Mouse (Mus musculus) left cerebral cortex, adult 18-20 months (tissue): ENCODE data around the gene Gm5244. TPM values are rescaled to one million over a fixed set of nuclear protein-coding genes. Genes with fewer than 3 reads are reported as not detected.

Experiments
- DNase-seq, 2 experiments: peaks; one replicate each; pipeline ENCODE4 v3.0.0; 2021 to 2022; ENCODE audit warnings: low spot score in 2 of 2, mixed read lengths in 1 of 2
- long read RNA-seq, 2 experiments: library from polyadenylated mRNA; stranded (forward); transcript quantifications; one replicate each; pipeline ENCODE4 v2.0.0; 2021
- total RNA-seq, 2 experiments: library from RNA; stranded (reverse); gene quantifications; 2 replicates each; pipeline ENCODE4 v1.2.3; 2021

Gene Gm5244
- total RNA-seq: not detected
- long read RNA-seq, experiment 1: 0 reads
- long read RNA-seq, experiment 2: 0 reads

DNA sequence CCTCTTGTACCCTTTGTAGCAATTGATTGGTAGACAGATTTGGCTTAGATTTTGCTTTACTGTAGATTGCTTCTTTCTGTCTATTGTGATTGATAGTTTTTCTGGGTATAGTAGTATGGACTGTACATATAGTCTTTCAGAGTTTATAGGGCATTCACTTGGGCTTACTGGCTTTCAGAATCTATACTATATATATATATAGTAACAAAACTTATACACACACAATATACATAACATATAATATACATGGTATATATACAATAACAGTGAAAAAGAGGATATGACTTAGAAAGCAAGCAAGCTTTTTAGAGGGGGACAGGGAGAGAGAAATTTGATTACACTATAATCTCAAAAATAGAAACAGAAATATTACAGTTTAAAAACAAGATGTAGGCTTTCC lies at the start of gene Gm5244:
Gene Gm5244, plus strand, starts transcription at position 301 of the 400 bp plus-strand sequence.
- no peak for DNase-seq

GRCm38 (mm10) chr19:12797071-12797470 lies 49.4 kb upstream of the Gm5244 start:
- no peak for DNase-seq

GRCm38 (mm10) chr19:12798404-12798803 lies 48.1 kb upstream of the Gm5244 start:
- DNase-seq: no peak

- DNase-seq: no peak
These were observed 47.4 kb upstream of the Gm5244 start for GRCm38 (mm10) chr19:12799081-12799480.

DNA sequence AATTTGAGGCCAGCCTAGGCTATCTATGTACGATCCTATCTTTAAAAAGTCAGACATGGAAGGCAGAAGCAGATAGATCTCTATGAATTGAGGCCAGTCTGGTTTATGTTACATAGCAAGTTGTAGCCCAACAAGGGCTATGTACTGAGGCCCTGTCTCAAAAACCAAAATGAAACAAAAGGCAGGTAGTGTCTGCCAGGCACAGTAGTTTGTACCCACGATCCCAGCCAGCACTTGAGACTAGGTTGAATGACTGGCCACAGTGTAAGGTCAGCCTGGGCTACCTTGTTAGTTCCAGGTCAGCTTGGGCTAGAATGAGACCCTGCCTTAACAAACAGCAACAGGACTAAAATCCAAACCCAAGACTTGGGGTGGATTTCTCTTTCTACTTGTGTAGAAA lies 45.9 kb upstream of the Gm5244 start:
- no peak for DNase-seq

DNA sequence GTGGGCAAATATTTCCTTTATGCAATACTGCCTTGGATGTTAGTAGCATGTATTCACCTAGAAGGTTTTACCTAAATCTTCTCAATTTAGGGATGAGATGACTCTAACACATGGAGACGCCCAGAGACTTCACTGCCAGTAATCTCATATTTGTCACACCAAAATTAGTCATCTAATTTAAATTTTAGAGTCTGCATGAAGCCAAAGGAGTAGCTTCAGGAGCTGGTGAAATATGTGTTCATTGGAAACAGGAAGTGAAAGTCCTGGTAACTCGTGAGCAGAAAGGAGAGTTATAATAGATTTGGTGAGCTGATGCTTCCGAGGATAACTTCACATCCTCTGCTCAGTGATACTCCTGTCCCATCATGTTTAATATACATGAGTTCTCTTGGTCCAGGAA lies 45.4 kb upstream of the Gm5244 start:
- DNase-seq: no peak

DNA sequence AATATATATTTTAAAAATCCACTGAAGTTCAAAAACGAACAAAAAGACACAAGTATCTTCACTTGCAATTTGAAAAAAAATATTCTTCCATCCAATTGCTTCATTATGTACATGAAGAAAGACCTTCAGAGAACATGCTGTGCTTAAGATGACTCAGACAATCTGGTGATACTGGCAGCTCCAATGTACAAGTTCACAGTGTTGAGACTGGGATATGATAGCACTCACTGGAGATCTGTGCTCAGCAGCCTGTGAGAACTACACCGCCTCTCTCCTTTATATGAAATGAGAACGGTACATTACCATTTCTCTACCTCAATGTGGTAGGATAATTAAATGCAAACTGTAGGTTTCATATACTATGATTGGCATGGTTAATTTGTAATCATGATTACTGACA lies 43.7 kb upstream of the Gm5244 start:
- peak; percentile 37 to 58 for DNase-seq

- DNase-seq: no peak
These were observed 42.2 kb upstream of the Gm5244 start for GRCm38 (mm10) chr19:12804237-12804636.

- DNase-seq: no peak
These were observed 40.8 kb upstream of the Gm5244 start for GRCm38 (mm10) chr19:12805730-12806129.

DNA sequence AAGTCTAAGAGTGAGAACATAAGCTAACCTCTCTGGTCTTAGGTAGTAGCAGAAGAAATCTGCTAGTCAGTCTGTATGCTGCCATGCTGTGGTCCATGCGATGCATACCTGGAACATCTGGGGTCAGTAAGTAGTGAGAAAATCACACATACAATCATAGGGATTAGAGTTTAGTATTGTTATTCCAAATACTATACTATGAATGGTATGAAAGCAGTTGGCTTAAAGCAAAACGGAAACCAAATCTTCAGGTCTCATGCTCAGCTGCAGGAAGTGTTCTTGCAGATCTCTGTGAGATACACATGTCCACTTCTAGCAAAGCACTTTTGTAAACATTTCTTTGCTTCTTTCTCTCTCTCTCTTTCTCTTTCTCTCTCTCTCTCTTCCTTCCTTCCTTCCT lies 40.3 kb upstream of the Gm5244 start:
- DNase-seq: no peak

DNA sequence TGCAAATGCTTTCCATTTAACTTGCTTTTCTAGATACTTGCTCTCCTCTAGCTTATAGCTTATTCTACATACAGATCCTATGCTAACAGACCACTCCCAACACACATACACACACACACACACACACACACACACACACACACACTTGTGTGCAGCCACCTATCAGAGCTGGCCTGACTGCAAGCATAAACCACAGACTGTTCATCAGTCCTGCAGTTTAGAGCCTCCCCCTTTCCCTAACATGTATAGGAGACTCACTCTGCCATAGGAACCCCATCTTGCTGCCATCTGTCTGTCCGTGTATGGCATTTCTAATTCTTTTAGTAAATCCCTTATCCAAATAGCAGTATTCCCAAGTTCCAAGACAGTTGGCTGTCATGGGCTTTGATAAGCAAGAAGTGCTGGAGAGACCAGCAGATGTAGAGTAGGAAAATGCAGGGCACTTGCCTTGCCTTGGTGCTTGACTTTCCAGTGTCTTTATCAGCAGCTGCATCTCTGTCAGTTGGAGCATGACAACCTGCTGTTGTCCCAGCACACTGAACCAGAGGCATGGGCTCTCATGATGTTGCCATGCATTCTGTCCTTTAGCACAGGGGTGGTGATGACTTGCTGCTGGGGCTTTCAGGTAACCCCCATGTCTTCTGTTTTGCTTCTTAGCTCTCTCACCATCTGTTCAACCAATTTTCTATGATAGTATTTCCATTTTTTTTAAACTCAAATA lies 33.7 kb upstream of the Gm5244 start:
- no peak for DNase-seq

DNA sequence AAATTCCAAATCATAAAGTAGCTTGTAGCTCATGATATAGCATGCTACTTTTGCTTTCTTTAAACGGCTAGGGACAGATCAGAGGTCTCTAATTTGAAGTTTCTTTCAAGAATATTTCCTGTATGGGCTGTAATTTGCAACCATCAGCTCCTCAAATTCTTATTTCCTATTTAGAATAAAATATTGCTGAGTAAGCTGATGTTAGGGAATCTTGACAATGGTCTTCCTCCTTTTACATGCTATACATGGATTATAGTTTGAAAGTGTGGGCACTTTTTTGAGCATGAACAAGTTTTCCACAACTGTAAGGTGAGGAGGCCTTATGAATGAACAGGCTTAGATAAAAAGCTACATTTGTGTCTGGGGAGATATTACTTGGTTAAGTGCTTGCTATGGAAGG lies 32.6 kb upstream of the Gm5244 start:
- DNase-seq: no peak

DNA sequence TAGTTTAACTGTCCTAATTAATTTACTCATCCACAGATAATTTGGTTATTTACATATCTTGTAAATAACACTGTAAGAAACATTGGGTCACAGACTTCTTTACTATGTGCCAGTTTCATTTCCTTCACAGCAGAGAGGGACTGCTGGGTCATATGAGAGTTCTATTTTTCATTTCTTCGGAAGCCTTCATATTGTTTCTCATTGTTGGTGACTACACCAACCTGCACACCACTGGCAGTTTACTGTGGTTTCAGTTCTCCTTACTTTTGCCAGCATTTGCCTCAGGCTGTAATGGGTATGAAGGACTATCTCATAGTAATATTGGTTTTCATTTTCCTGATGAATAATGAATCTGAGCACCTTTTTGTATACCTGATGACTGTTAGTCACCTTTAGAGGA lies 28.0 kb upstream of the Gm5244 start:
- no peak for DNase-seq

DNA sequence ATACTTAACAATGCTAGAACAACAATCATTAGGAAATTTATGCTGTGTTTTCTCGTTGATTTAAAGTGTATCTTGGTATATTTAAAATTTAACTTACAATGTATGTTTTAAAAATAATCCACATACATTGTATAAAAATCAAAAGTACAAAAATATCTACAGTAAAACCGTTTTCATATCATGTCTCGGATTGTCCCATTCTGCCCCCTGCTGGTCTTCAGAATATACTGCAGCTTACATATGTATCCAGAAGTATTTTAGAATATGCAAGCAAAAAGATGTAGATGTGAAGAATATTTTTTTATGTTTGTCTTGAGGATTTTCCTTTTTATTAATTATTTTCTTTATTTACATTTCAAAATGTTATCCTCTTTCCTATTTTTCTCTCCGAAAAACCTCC lies 26.1 kb upstream of the Gm5244 start:
- DNase-seq: peak; percentile 36 to 47

DNA sequence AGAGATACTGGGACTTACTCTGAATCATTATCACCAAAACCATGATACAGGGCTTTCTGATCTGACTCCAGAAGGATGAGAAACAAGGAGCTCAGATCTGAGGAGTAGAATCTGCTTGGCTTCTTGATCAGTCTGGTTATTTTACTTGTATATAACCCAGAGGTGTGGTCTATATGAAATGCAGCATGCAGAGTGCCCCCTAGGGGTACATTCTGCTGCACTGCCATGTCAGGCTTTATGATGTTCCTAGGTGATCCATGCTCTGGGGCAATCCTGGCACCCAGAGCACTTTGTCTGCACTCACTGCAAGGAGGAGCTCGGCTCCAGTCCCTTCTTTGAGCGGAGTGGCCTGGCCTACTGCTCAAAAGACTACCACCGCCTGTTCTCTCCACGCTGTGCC lies 21.9 kb upstream of the Gm5244 start:
- DNase-seq: no peak

DNA sequence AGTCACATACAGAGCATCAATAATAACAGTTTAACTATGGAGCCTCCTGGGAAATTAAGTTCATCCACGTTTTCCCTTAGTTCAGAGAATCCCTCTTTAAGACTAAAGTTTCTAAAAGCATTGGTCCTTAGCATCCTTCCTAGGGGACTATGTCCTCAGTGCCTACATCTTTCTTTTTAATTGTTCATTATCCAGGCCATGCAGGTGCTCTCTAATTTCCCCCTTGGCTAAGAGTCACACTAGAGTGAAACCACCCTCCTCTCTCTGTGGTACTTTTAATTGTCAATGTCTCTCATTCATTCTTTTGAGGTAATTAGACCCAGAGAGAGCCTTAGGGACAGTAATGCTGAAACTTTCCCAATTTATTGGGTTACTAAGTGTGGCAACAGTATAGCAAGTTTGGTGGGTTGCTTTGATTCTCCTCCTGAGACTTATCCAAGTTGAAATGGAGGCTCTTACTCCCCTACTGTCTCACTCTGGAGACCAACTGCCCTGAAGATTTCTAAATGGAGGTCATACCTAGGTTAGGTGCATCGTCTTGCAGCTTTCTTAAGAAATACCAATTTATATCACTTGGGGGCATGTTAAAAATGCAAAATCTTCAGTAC lies 15.6 kb upstream of the Gm5244 start:
- no peak for DNase-seq

DNA sequence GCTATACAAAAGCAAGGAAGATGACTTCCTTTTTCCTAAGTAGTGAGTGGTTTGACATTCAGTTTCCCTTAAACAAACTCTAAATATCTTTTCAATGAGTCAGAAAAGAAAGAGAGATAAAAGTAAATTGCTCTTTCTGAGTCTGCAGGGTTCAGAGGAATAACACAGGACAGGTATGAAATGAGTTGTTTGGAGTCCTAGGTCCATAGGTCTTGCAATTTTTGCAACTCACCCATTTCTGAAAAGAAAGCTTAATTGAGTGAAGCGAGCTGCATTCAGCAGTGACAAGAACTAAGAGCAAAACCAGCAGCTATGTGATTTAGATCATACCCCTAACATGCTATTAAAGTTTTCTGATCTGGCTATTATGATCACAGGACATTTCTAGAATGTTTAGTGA lies 14.9 kb upstream of the Gm5244 start:
- no peak for DNase-seq

- DNase-seq: no peak
These were observed 12.9 kb upstream of the Gm5244 start for GRCm38 (mm10) chr19:12833625-12834024.

- DNase-seq: no peak
These were observed 8.0 kb upstream of the Gm5244 start for GRCm38 (mm10) chr19:12838507-12838906.

- no peak for DNase-seq
These were observed 10.5 kb downstream of the Gm5244 start, which contains the start of gene Olfr1444 for GRCm38 (mm10) chr19:12856983-12857382. Gene Olfr1444, plus strand, starts transcription at chr19:12857283.

DNA sequence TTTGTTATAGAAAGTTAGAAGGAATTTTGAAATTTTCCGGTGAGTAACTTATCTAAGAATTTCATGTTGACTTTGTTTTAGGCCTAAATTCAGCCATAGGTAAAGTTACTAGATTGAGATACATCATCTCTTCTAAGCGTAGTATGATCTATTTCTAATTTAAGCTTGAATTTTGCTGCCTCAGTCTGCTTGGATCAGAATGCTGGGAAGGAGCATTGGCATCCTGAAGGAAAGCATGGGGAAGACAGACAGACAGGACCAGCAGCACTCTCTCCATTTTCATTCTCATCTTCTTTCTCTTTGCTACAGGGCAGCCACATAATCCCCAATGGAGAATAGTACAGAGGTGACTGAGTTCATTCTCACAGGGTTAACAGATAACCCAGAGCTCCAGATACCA lies 37.1 kb downstream of the Gm5244 start, which contains the start of gene Olfr1445:
Gene Olfr1445, plus strand, starts transcription at position 301 of the 400 bp plus-strand sequence.
- no peak for DNase-seq

GRCm38 (mm10) chr19:12893424-12893823 lies 46.9 kb downstream of the Gm5244 start, which contains the start of gene Olfr1446:
Gene Olfr1446, minus strand, starts transcription at chr19:12893524.
- no peak for DNase-seq
